9 mouse cellular contexts compared by ENCODE assay signal in the genomic region with DNA sequence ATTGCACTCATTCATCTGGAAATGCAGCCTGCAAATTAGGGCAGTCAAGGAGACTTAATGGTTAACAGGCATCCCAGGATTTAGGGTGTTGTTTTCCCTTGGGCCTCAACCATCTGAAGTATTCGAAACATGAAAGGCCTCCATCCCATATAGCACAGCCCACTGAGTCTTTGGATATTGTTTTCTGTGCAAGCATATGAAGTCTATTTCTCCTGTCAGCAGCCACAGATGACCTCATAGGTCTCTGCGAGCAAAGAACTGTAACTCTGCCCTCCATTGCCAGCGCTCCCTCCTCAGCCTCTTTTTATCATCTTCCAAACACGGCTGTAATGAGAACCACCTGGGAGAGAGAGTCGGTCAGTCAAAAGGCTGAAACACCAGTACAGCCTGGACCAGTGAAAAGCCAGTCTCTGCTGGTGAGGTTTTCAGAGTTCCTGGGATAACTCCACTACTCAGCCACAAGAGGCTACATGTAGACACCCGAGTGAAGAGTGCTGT. TPM values are rescaled to one million over a fixed set of nuclear protein-coding genes. Genes with fewer than 3 reads are reported as not detected.
DNase-seq lines count a peak whose midpoint lies in the region; ATAC-seq lines count a peak whose summit lies in the region.
"Had no signal": no experiment of that assay in that cellular context is flagged by ENCODE, and none has a peak within 500 bp of the region (broad histone marks: within the 10 kb centered on the region; RNA-seq: fewer than 3 reads in every experiment).

No protein-coding gene starts in this region.

- H3K4me1 ChIP-seq in embryonic facial prominence, embryonic 15.5 days, result peaks cover 5% of the 10 kb centered on the region; the same call in 1 of the 2 replicates
- no peaks in the 10 kb centered on the region for H3K4me1 ChIP-seq in heart, embryonic 16.5 days (ENCODE audit: control insufficient read depth, insufficient read depth, low read length)

- peak; percentile 57 for ATAC-seq in embryonic facial prominence, embryonic 15.5 days (ENCODE audit: insufficient number of reproducible peaks, low FRiP score, low TSS enrichment, low read depth)
- peak; percentile 65 for ATAC-seq in heart, embryonic 16.5 days (replicated peaks; ENCODE audit: extremely low read depth, insufficient read depth, low FRiP score)

- no peak overlapping the region for H3K4me3 ChIP-seq in embryonic facial prominence, embryonic 15.5 days (replicated peaks)
- H3K4me3 ChIP-seq in heart, embryonic 16.5 days (ENCODE audit: low read length), result no peak overlapping the region

- no peaks in the 10 kb centered on the region for H3K9me3 ChIP-seq in embryonic facial prominence, embryonic 15.5 days (replicated peaks)
- no peaks in the 10 kb centered on the region for H3K9me3 ChIP-seq in heart, embryonic 16.5 days (replicated peaks; ENCODE audit: control insufficient read depth, low read length)

- DNase-seq in embryo, embryonic 11 days, result peak; percentile 83
- DNase-seq in kidney, postnatal 4 days, result peak; percentile 4 to 31
- no peak for DNase-seq in lung, postnatal 10 days
- DNase-seq in cerebellum, adult 11 months, result no peak
- DNase-seq in urinary bladder, postnatal 4 days (ENCODE audit: low spot score in 2 of 2), result no peak

- 10% methylated on average over 6 of the region's 6 CpGs for WGBS in embryonic facial prominence, embryonic 15.5 days
- 25% methylated on average over 6 of the region's 6 CpGs for WGBS in heart, embryonic 16.5 days

- no peaks in the 10 kb centered on the region for H3K36me3 ChIP-seq in embryonic facial prominence, embryonic 15.5 days
- H3K36me3 ChIP-seq in heart, embryonic 16.5 days (ENCODE audit: control insufficient read depth, insufficient read depth), result no peaks in the 10 kb centered on the region

- peak overlapping the region; percentile 22; the same call in 1 of the 2 replicates for H3K4me2 ChIP-seq in embryonic facial prominence, embryonic 15.5 days (replicated peaks)
- no peak overlapping the region for H3K4me2 ChIP-seq in heart, embryonic 16.5 days (ENCODE audit: low read depth, low read length)

- H3K27me3 ChIP-seq in embryonic facial prominence, embryonic 15.5 days, result no peaks in the 10 kb centered on the region
- H3K27me3 ChIP-seq in heart, embryonic 16.5 days (ENCODE audit: control insufficient read depth, insufficient read depth, low read length), result no peaks in the 10 kb centered on the region

- H3K27ac ChIP-seq in embryonic facial prominence, embryonic 15.5 days (replicated peaks), result no peak overlapping the region
- H3K27ac ChIP-seq in heart, embryonic 16.5 days (ENCODE audit: low read length), result peak overlapping the region; percentile 4; the same call in 1 of the 2 replicates

- no peak overlapping the region for H3K9ac ChIP-seq in embryonic facial prominence, embryonic 15.5 days
- no peak overlapping the region for H3K9ac ChIP-seq in heart, embryonic 16.5 days (ENCODE audit: low read length)

RNA-seq across cellular contexts. Expression of a gene that starts 34.5 kb away (rescaled TPM):
- polyA plus RNA-seq in embryonic facial prominence, embryonic 15.5 days (2015; fragmentation: Nextera tagmentation; extraction: Ambion mirVana), result not detected in 2 replicates
- polyA plus RNA-seq in heart, embryonic 16.5 days (2015; fragmentation: Nextera tagmentation; extraction: Ambion mirVana), result not detected in 2 replicates
- polyA plus RNA-seq: intestine, embryonic 14.5 days; spleen, adult 2 months had no signal

Comparison
In these comparisons a context has a peak if more than half of its experiments do, and no peak if none do; other contexts are left out.
1. DNase-seq: peak in embryo, embryonic 11 days (single experiment) and kidney, postnatal 4 days (2 of 2); none in lung, postnatal 10 days (single experiment), cerebellum, adult 11 months (single experiment) and urinary bladder, postnatal 4 days (0 of 2).